Mouse (Mus musculus): ENCODE data around the gene Olfr1305. TPM values are rescaled to one million over a fixed set of nuclear protein-coding genes. Genes with fewer than 3 reads are reported as not detected.

The Olfr1305 gene
- polyA plus RNA-seq (2012; fragmentation: generic; extraction: Trizol), result not detected

DNA sequence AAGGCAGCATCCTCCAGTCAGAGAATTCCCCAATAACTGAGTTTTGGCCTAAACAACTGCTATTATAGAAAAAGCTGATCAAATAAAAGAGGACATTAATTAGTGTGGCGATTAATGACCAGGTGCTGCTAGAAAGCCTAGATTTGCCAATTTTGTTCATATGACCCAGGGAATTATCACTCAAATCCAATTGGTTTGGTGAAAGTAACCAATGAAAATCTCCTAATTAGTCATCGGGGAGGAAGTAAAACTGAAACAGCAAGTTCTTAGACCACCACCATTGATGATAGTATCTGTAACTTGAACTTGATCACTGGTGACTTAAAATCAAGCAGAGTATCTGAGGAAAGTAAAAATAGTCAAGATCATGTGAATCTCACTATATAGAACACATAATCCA, at the start of gene Olfr1305:
Olfr1305 (minus strand) TSS at position 101 of the 400 bp plus-strand sequence.
- no peaks in the 10 kb centered on the region for H3K79me2 ChIP-seq (ENCODE audit: control insufficient read depth, insufficient read depth)
- H3ac ChIP-seq (ENCODE audit: control insufficient read depth, insufficient read length), result no peak within 1 kb of the TSS
- H3K4me2 ChIP-seq (ENCODE audit: low read depth), result no peak within 1 kb of the TSS
- TF ChIP-seq MAX (IDR thresholded peaks at IDR 0.05; ENCODE audit: low read depth), result no peak
- no peak for TF ChIP-seq MYOG (IDR thresholded peaks at IDR 0.05; ENCODE audit: control insufficient read depth in 1 of 3, insufficient read depth in 1 of 3, insufficient read length in 2 of 3, low read depth in 2 of 3)
- TF ChIP-seq MYOD1 (IDR thresholded peaks at IDR 0.05; ENCODE audit: control insufficient read depth in 1 of 3, insufficient read length in 2 of 3, low read depth in 2 of 3), result no peak
- no peak for TF ChIP-seq TCF12 (IDR thresholded peaks at IDR 0.05; ENCODE audit: insufficient read depth, poor library complexity, severe bottlenecking)
- no peak for TF ChIP-seq USF1 (IDR thresholded peaks at IDR 0.05; ENCODE audit: low read depth)
- TF ChIP-seq POLR2AphosphoS2 (IDR thresholded peaks at IDR 0.05; ENCODE audit: insufficient read length, low read depth), result no peak
- TF ChIP-seq SRF (IDR thresholded peaks at IDR 0.05; ENCODE audit: control insufficient read depth, insufficient read length, low read depth), result no peak
- no peak for TF ChIP-seq CEBPB (IDR thresholded peaks at IDR 0.05; ENCODE audit: insufficient read depth, poor library complexity, severe bottlenecking)
- TF ChIP-seq REST (IDR thresholded peaks at IDR 0.05; ENCODE audit: insufficient read depth, insufficient read length), result no peak
- TF ChIP-seq POLR2A (IDR thresholded peaks at IDR 0.05; ENCODE audit: insufficient read length, low read depth), result no peak
- TF ChIP-seq E2F4 (IDR thresholded peaks at IDR 0.05; ENCODE audit: insufficient read depth), result no peak
- TF ChIP-seq TCF3 (IDR thresholded peaks at IDR 0.05; ENCODE audit: insufficient read length, low read depth), result no peak
- H3K4me3 ChIP-seq, result no peak within 1 kb of the TSS
- H3K36me3 ChIP-seq (ENCODE audit: control insufficient read depth, insufficient read depth), result no peaks in the 10 kb centered on the region
- no peaks in the 10 kb centered on the region for H3K27me3 ChIP-seq (ENCODE audit: control insufficient read depth, insufficient read depth, insufficient read length)

DNA sequence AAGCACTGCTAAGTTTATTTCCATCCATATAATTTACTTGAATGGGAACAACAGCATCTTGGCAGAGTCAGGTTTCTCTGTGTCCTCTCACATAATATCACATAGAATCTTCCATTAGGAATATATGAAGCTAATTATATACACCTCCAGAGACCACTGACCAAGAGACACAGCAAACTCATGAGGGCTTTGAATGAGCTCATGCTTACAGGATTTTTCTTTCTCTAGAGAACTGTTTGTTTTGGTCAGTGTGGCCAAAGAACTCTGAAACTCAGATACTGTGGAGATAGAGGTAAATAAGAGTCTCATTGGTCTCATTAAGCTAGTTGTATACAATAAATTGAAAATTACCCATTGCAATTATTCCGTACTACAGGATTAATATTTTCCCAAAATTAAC, 39.2 kb upstream of the Olfr1305 start, which contains the start of gene Olfr1306:
Olfr1306 (minus strand) TSS at position 101 of the 400 bp plus-strand sequence.
- Histone ChIP-seq H3K4me3 (no peak within 1 kb of the TSS), H3K79me2 (ENCODE audit: control insufficient read depth, insufficient read depth) (no peaks in the 10 kb centered on the region), H3ac (ENCODE audit: control insufficient read depth, insufficient read length) (no peak within 1 kb of the TSS), H3K36me3 (ENCODE audit: control insufficient read depth, insufficient read depth) (no peaks in the 10 kb centered on the region), H3K27me3 (ENCODE audit: control insufficient read depth, insufficient read depth, insufficient read length) (no peaks in the 10 kb centered on the region), H3K4me2 (ENCODE audit: low read depth) (no peak within 1 kb of the TSS)
- no peak for TF ChIP-seq MYOD1 (IDR thresholded peaks at IDR 0.05; ENCODE audit: control insufficient read depth in 1 of 3, insufficient read length in 2 of 3, low read depth in 2 of 3)
- no peak for TF ChIP-seq MAX (IDR thresholded peaks at IDR 0.05; ENCODE audit: low read depth)
- no peak for TF ChIP-seq USF1 (IDR thresholded peaks at IDR 0.05; ENCODE audit: low read depth)
- TF ChIP-seq SRF (IDR thresholded peaks at IDR 0.05; ENCODE audit: control insufficient read depth, insufficient read length, low read depth), result no peak
- no peak for TF ChIP-seq POLR2AphosphoS2 (IDR thresholded peaks at IDR 0.05; ENCODE audit: insufficient read length, low read depth)
- TF ChIP-seq TCF3 (IDR thresholded peaks at IDR 0.05; ENCODE audit: insufficient read length, low read depth), result no peak
- no peak for TF ChIP-seq TCF12 (IDR thresholded peaks at IDR 0.05; ENCODE audit: insufficient read depth, poor library complexity, severe bottlenecking)
- TF ChIP-seq POLR2A (IDR thresholded peaks at IDR 0.05; ENCODE audit: insufficient read length, low read depth), result no peak
- no peak for TF ChIP-seq MYOG (IDR thresholded peaks at IDR 0.05; ENCODE audit: control insufficient read depth in 1 of 3, insufficient read depth in 1 of 3, insufficient read length in 2 of 3, low read depth in 2 of 3)
- no peak for TF ChIP-seq REST (IDR thresholded peaks at IDR 0.05; ENCODE audit: insufficient read depth, insufficient read length)
- TF ChIP-seq E2F4 (IDR thresholded peaks at IDR 0.05; ENCODE audit: insufficient read depth), result no peak
- TF ChIP-seq CEBPB (IDR thresholded peaks at IDR 0.05; ENCODE audit: insufficient read depth, poor library complexity, severe bottlenecking), result no peak

DNA sequence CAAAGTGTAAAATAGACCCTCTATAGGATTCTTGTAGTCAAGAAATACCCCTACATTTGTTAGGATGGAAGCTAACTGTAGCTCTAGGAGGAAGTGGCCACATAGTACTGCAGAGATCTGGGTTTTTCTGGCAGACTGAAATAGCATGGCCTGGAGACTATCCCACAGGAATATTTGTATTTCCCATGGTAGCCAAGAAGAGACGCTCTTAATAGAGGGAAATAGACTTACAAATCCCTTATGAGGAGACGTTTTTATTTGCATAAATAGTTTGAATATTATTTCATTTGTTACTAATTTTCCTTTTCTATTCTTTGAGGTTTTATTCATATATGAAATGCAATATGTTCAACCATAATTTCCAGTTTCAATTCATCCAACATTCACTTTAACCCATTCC, 56.7 kb downstream of the Olfr1305 start, which contains the start of gene Olfr1303:
Olfr1303 (minus strand) TSS at position 101 of the 400 bp plus-strand sequence.
- Histone ChIP-seq H3ac (ENCODE audit: control insufficient read depth, insufficient read length) (no peak within 1 kb of the TSS), H3K27me3 (ENCODE audit: control insufficient read depth, insufficient read depth, insufficient read length) (no peaks in the 10 kb centered on the region), H3K4me3 (no peak within 1 kb of the TSS), H3K4me2 (ENCODE audit: low read depth) (no peak within 1 kb of the TSS), H3K79me2 (ENCODE audit: control insufficient read depth, insufficient read depth) (no peaks in the 10 kb centered on the region), H3K36me3 (ENCODE audit: control insufficient read depth, insufficient read depth) (no peaks in the 10 kb centered on the region)
- TF ChIP-seq POLR2A (IDR thresholded peaks at IDR 0.05; ENCODE audit: insufficient read length, low read depth), result no peak
- no peak for TF ChIP-seq MYOG (IDR thresholded peaks at IDR 0.05; ENCODE audit: control insufficient read depth in 1 of 3, insufficient read depth in 1 of 3, insufficient read length in 2 of 3, low read depth in 2 of 3)
- no peak for TF ChIP-seq E2F4 (IDR thresholded peaks at IDR 0.05; ENCODE audit: insufficient read depth)
- no peak for TF ChIP-seq TCF12 (IDR thresholded peaks at IDR 0.05; ENCODE audit: insufficient read depth, poor library complexity, severe bottlenecking)
- TF ChIP-seq SRF (IDR thresholded peaks at IDR 0.05; ENCODE audit: control insufficient read depth, insufficient read length, low read depth), result no peak
- TF ChIP-seq CEBPB (IDR thresholded peaks at IDR 0.05; ENCODE audit: insufficient read depth, poor library complexity, severe bottlenecking), result no peak
- TF ChIP-seq MYOD1 (IDR thresholded peaks at IDR 0.05; ENCODE audit: control insufficient read depth in 1 of 3, insufficient read length in 2 of 3, low read depth in 2 of 3), result no peak
- no peak for TF ChIP-seq POLR2AphosphoS2 (IDR thresholded peaks at IDR 0.05; ENCODE audit: insufficient read length, low read depth)
- no peak for TF ChIP-seq TCF3 (IDR thresholded peaks at IDR 0.05; ENCODE audit: insufficient read length, low read depth)
- no peak for TF ChIP-seq MAX (IDR thresholded peaks at IDR 0.05; ENCODE audit: low read depth)
- TF ChIP-seq USF1 (IDR thresholded peaks at IDR 0.05; ENCODE audit: low read depth), result no peak
- no peak for TF ChIP-seq REST (IDR thresholded peaks at IDR 0.05; ENCODE audit: insufficient read depth, insufficient read length)

Other genes with a start within 250 kb of the Olfr1305 start
- gene Olfr1298, start 227.9 kb downstream of the Olfr1305 start, polyA plus RNA-seq (2012; fragmentation: generic; extraction: Trizol), result not detected
- gene Olfr1299, start 215.7 kb downstream of the Olfr1305 start, polyA plus RNA-seq (2012; fragmentation: generic; extraction: Trizol), result not detected
- gene Olfr1301, start 126.1 kb downstream of the Olfr1305 start, polyA plus RNA-seq (2012; fragmentation: generic; extraction: Trizol), result not detected
- not detected for gene Olfr1302, start 99.7 kb downstream of the Olfr1305 start, polyA plus RNA-seq (2012; fragmentation: generic; extraction: Trizol)
- not detected for gene Olfr1303, start 56.8 kb downstream of the Olfr1305 start, polyA plus RNA-seq (2012; fragmentation: generic; extraction: Trizol)
- not detected for gene Olfr1306, start 39.1 kb upstream of the Olfr1305 start, polyA plus RNA-seq (2012; fragmentation: generic; extraction: Trizol)
- gene Olfr1307, start 72.3 kb upstream of the Olfr1305 start, polyA plus RNA-seq (2012; fragmentation: generic; extraction: Trizol), result not detected
- not detected for gene Olfr1308, start 87.8 kb upstream of the Olfr1305 start, polyA plus RNA-seq (2012; fragmentation: generic; extraction: Trizol)
- not detected for gene Olfr1309, start 113.1 kb upstream of the Olfr1305 start, polyA plus RNA-seq (2012; fragmentation: generic; extraction: Trizol)
- gene Olfr1310, start 135.6 kb upstream of the Olfr1305 start, polyA plus RNA-seq (2012; fragmentation: generic; extraction: Trizol), result not detected
- gene Olfr1311, start 147.3 kb upstream of the Olfr1305 start, polyA plus RNA-seq (2012; fragmentation: generic; extraction: Trizol), result not detected
- gene Olfr1312, start 173.1 kb upstream of the Olfr1305 start, polyA plus RNA-seq (2012; fragmentation: generic; extraction: Trizol), result not detected
- gene Olfr1313, start 200.7 kb upstream of the Olfr1305 start, polyA plus RNA-seq (2012; fragmentation: generic; extraction: Trizol), result not detected
- not detected for gene Olfr1314, start 219.6 kb upstream of the Olfr1305 start, polyA plus RNA-seq (2012; fragmentation: generic; extraction: Trizol)
- gene Olfr1315-ps1, start 238.3 kb upstream of the Olfr1305 start, polyA plus RNA-seq (2012; fragmentation: generic; extraction: Trizol), result not detected

All from myocyte (in vitro differentiated cells).